Mouse (Mus musculus) MEL (cell line): ENCODE measurements around the gene Fam110c. TPM values are rescaled to one million over a fixed set of nuclear protein-coding genes. Genes with fewer than 3 reads are reported as not detected.

Experiments used
- DNase-seq: peaks from one replicate; pipeline ENCODE4 v3.0.0; 2011; ENCODE audit warnings: low read depth, low spot score
- H3K27ac ChIP-seq: 2 replicates; pipeline ENCODE4 v1.5.1; 2012; ENCODE audit warnings: low read depth, mild to moderate bottlenecking, control low read depth, low read length, moderate library complexity; ENCODE audit not compliant: control insufficient read depth
- H3K27me3 ChIP-seq, 2 experiments: fragments of 150-350 bp in 1 of 2; sonication (generic) in 1 of 2; 2 replicates each; pipeline ENCODE4 v1.6.1; 2012; ENCODE audit warnings: low read length in 2 of 2, mild to moderate bottlenecking in 2 of 2, improper control_type of control experiment in 1 of 2, moderate library complexity in 1 of 2; ENCODE audit not compliant: insufficient read depth in 2 of 2, control insufficient read depth in 1 of 2
- H3K36me3 ChIP-seq, 2 experiments: 2 replicates each; pipeline ENCODE4 v1.6.1; 2012 to 2014; ENCODE audit warnings: low read length in 2 of 2, improper control_type of control experiment in 1 of 2, inconsistent platforms in 1 of 2, mild to moderate bottlenecking in 1 of 2; ENCODE audit not compliant: insufficient read depth in 2 of 2, control insufficient read depth in 1 of 2
- H3K4me1 ChIP-seq, 2 experiments: fragments of 150-350 bp in 1 of 2; sonication (generic) in 1 of 2; 2 replicates each; pipeline ENCODE4 v1.6.1; 2012; ENCODE audit warnings: low read length in 2 of 2, improper control_type of control experiment in 1 of 2, mild to moderate bottlenecking in 1 of 2; ENCODE audit not compliant: insufficient read depth in 2 of 2, control insufficient read depth in 1 of 2
- H3K4me3 ChIP-seq, 2 experiments: fragments of 150-350 bp in 1 of 2; sonication (generic) in 1 of 2; 2 replicates each; pipeline ENCODE4 v1.5.1; 2012; ENCODE audit warnings: low read depth in 2 of 2, low read length in 2 of 2, mild to moderate bottlenecking in 2 of 2, moderate library complexity in 2 of 2, control low read depth in 1 of 2, improper control_type of control experiment in 1 of 2; ENCODE audit not compliant: control insufficient read depth in 1 of 2, insufficient read depth in 1 of 2
- H3K79me2 ChIP-seq: 2 replicates; pipeline ENCODE4 v1.6.1; 2012; ENCODE audit warnings: mild to moderate bottlenecking, low read length, moderate library complexity; ENCODE audit not compliant: control insufficient read depth, poor library complexity, insufficient read depth
- H3K9ac ChIP-seq: 2 replicates; pipeline ENCODE4 v1.6.1; 2012; ENCODE audit warnings: low read depth, mild to moderate bottlenecking, control low read depth, low read length, moderate library complexity; ENCODE audit not compliant: control insufficient read depth, poor library complexity, severe bottlenecking
- H3K9me3 ChIP-seq: fragments of 150-350 bp; sonication (generic); replicated peaks from 2 replicates; pipeline ENCODE4 v1.6.1; 2012; ENCODE audit warnings: mild to moderate bottlenecking, low read length, improper control_type of control experiment, moderate library complexity; ENCODE audit not compliant: insufficient read depth
- BHLHE40 ChIP-seq: IDR thresholded peaks from 2 replicates; pipeline ENCODE4 v1.6.1; 2012; ENCODE audit warnings: low read depth, mild to moderate bottlenecking, inconsistent platforms, low read length, improper control_type of control experiment, borderline replicate concordance
- CHD1 ChIP-seq: IDR thresholded peaks from 2 replicates; pipeline ENCODE4 v1.6.1; 2012; ENCODE audit warnings: low read depth, mild to moderate bottlenecking, inconsistent platforms, low read length, improper control_type of control experiment
- CHD2 ChIP-seq: IDR thresholded peaks from 2 replicates; pipeline ENCODE4 v1.6.1; 2011; ENCODE audit warnings: low read length, improper control_type of control experiment
- CTCF ChIP-seq, 3 experiments: IDR thresholded peaks in 2 of 3; conservative IDR thresholded peaks in 1 of 3; 2 replicates each; pipeline ENCODE4 v1.5.1; 2011 to 2012; ENCODE audit warnings: low read length in 3 of 3, low read depth in 2 of 3, mild to moderate bottlenecking in 2 of 3, improper control_type of control experiment in 1 of 3, inconsistent platforms in 1 of 3, mixed read lengths in 1 of 3, moderate library complexity in 1 of 3; ENCODE audit not compliant: control insufficient read depth in 1 of 3, insufficient read depth in 1 of 3, poor library complexity in 1 of 3, severe bottlenecking in 1 of 3
- ELF1 ChIP-seq: IDR thresholded peaks from 2 replicates; pipeline ENCODE4 v1.6.1; 2014; ENCODE audit warnings: low read depth, mild to moderate bottlenecking, inconsistent platforms, low read length, improper control_type of control experiment, moderate library complexity
- EP300 ChIP-seq, 2 experiments: IDR thresholded peaks; 2 replicates each; pipeline ENCODE4 v1.6.1; 2011; ENCODE audit warnings: improper control_type of control experiment in 2 of 2, low read length in 2 of 2, low read depth in 1 of 2, mild to moderate bottlenecking in 1 of 2
- GATA1 ChIP-seq: IDR thresholded peaks from 2 replicates; pipeline ENCODE4 v1.6.1; 2011; ENCODE audit warnings: low read depth, low read length, improper control_type of control experiment
- JUND ChIP-seq: IDR thresholded peaks from 2 replicates; pipeline ENCODE4 v1.6.1; 2011; ENCODE audit warnings: low read depth, mild to moderate bottlenecking, improper control_type of control experiment, low read length
- MAFK ChIP-seq: IDR thresholded peaks from 2 replicates; pipeline ENCODE4 v1.6.1; 2011; ENCODE audit warnings: low read depth, mild to moderate bottlenecking, low read length, improper control_type of control experiment, borderline replicate concordance
- MAX ChIP-seq: IDR thresholded peaks from 2 replicates; pipeline ENCODE4 v1.6.1; 2011; ENCODE audit warnings: low read length, improper control_type of control experiment
- MEF2A ChIP-seq: IDR thresholded peaks from 2 replicates; pipeline ENCODE4 v1.6.1; 2014; ENCODE audit warnings: low read depth, mild to moderate bottlenecking, inconsistent platforms, low read length, improper control_type of control experiment; ENCODE audit not compliant: poor library complexity, insufficient replicate concordance, severe bottlenecking; ENCODE audit errors: extremely low read depth
- MYB ChIP-seq: IDR thresholded peaks from 2 replicates; pipeline ENCODE4 v1.6.1; 2011; ENCODE audit warnings: mild to moderate bottlenecking, low read depth, low read length, improper control_type of control experiment
- MYC ChIP-seq: IDR thresholded peaks from 2 replicates; pipeline ENCODE4 v1.6.1; 2011; ENCODE audit warnings: low read depth, mild to moderate bottlenecking, low read length, improper control_type of control experiment, moderate library complexity
- NELFE ChIP-seq: IDR thresholded peaks from 2 replicates; pipeline ENCODE4 v1.6.1; 2011; ENCODE audit warnings: low read depth, low read length, improper control_type of control experiment
- POLR2A ChIP-seq, 2 experiments: IDR thresholded peaks; 2 replicates each; pipeline ENCODE4 v1.6.1; 2011 to 2012; ENCODE audit warnings: low read length in 2 of 2, mild to moderate bottlenecking in 2 of 2, control low read depth in 1 of 2, improper control_type of control experiment in 1 of 2, low read depth in 1 of 2, moderate library complexity in 1 of 2; ENCODE audit not compliant: control insufficient read depth in 1 of 2, insufficient read depth in 1 of 2, poor library complexity in 1 of 2
- POLR2AphosphoS2 ChIP-seq: IDR thresholded peaks from 2 replicates; pipeline ENCODE4 v1.6.1; 2011; ENCODE audit warnings: low read length, improper control_type of control experiment
- RAD21 ChIP-seq: IDR thresholded peaks from 2 replicates; pipeline ENCODE4 v1.6.1; 2011; ENCODE audit warnings: mild to moderate bottlenecking, low read depth, low read length, improper control_type of control experiment
- RCOR1 ChIP-seq: IDR thresholded peaks from 2 replicates; pipeline ENCODE4 v1.6.1; 2012; ENCODE audit warnings: low read depth, mild to moderate bottlenecking, inconsistent platforms, low read length, improper control_type of control experiment
- SIN3A ChIP-seq: IDR thresholded peaks from 2 replicates; pipeline ENCODE4 v1.6.1; 2012; ENCODE audit warnings: low read length, improper control_type of control experiment, inconsistent platforms
- SMC3 ChIP-seq: IDR thresholded peaks from 2 replicates; pipeline ENCODE4 v1.6.1; 2011; ENCODE audit warnings: low read depth, low read length, improper control_type of control experiment
- TCF12 ChIP-seq: IDR thresholded peaks from 2 replicates; pipeline ENCODE4 v1.6.1; 2014; ENCODE audit warnings: low read depth, mild to moderate bottlenecking, inconsistent platforms, low read length, improper control_type of control experiment, moderate library complexity
- UBTF ChIP-seq: IDR thresholded peaks from 2 replicates; pipeline ENCODE4 v1.6.1; 2012; ENCODE audit warnings: low read depth, mild to moderate bottlenecking, inconsistent platforms, low read length, improper control_type of control experiment, moderate library complexity, borderline replicate concordance; ENCODE audit not compliant: insufficient read depth
- ZNF384 ChIP-seq: IDR thresholded peaks from 2 replicates; pipeline ENCODE4 v1.6.1; 2012; ENCODE audit warnings: low read depth, mild to moderate bottlenecking, inconsistent platforms, low read length, improper control_type of control experiment
- polyA plus RNA-seq, 2 experiments: library from polyadenylated mRNA; stranded (reverse) in 1 of 2; unstranded in 1 of 2; fragments of >175 nt in 1 of 2; fragments of >200 nt in 1 of 2; gene quantifications; 2 replicates each; pipeline versions ENCODE4 v1.2.1 to v1.2.4; 2012; ENCODE audit warnings: low replicate concordance in 2 of 2, low read depth in 1 of 2; ENCODE audit not compliant: insufficient read length in 2 of 2, insufficient read depth in 1 of 2, missing spikeins in 1 of 2
- total RNA-seq: library from RNA; depleted of rRNA; stranded (reverse); fragments of 300-350 nt; gene quantifications from 2 replicates; pipeline ENCODE4 v1.2.3, GENCODE M21; 2012

Gene Fam110c
- total and polyA plus RNA-seq, 3 experiments, result 0.04 to 0.40 TPM; not detected in 1

- no peak for TF ChIP-seq SMC3
- TF ChIP-seq RCOR1, result peak; percentile 81; the same call in 1 of the 2 replicates
- peak; percentile 53; the same call in 1 of the 2 replicates for TF ChIP-seq MAFK
- peak; percentile 94 to 97 for TF ChIP-seq EP300 (IDR thresholded peaks at IDR 0.05; ENCODE audit: low read depth in 1 of 2, low read length in 2 of 2)
- no peak for TF ChIP-seq CHD1
- no peak for TF ChIP-seq POLR2A (IDR thresholded peaks at IDR 0.05; ENCODE audit: control insufficient read depth in 1 of 2, insufficient read depth in 1 of 2, low read depth in 1 of 2, low read length in 2 of 2, poor library complexity in 1 of 2)
- TF ChIP-seq MEF2A, result 0 out of 2 replicates have a peak, but pooled peaks have one; percentile 45
- TF ChIP-seq MYB, result peak; percentile 80
- no peak for TF ChIP-seq JUND
- TF ChIP-seq BHLHE40, result peak; percentile 77
- peak; percentile 91 for TF ChIP-seq TCF12
- TF ChIP-seq UBTF, result no peak
- peak; percentile 77 for TF ChIP-seq SIN3A
Observed at GRCm38 (mm10) chr12:31083007-31083406, 9.3 kb downstream of the Fam110c start (continued).

DNA sequence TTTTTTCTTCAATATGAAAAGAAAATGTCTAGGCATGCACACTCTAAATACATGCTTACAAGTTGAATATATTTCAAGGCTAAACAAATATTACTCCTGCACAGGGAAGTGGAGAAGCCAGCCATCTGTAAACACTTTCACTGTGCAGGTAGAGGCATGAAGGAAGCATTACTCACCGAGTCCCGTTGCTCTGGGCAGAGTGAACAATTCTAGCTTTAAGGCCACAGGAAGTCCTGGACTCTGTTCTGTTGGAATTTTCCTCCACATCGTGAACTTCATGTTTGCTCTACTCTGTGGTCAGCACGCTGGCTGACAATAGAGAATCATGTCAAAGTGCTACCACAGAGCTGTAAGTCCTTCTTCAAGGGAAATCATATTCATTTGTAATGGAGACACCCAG lies 9.7 kb downstream of the Fam110c start:
- TF ChIP-seq MAFK (no peak), MYC (no peak), MYB (no peak), ZNF384 (no peak), CTCF (IDR thresholded peaks at IDR 0.05 in 2 of 3, conservative IDR thresholded peaks at IDR 0.05 in 1 of 3; ENCODE audit: control insufficient read depth in 1 of 3, insufficient read depth in 1 of 3, low read depth in 2 of 3, low read length in 3 of 3, poor library complexity in 1 of 3, severe bottlenecking in 1 of 3) (no peak), SMC3 (no peak), CHD2 (no peak), ELF1 (no peak), POLR2A (IDR thresholded peaks at IDR 0.05; ENCODE audit: control insufficient read depth in 1 of 2, insufficient read depth in 1 of 2, low read depth in 1 of 2, low read length in 2 of 2, poor library complexity in 1 of 2) (no peak), BHLHE40 (no peak), GATA1 (no peak), MAX (no peak), POLR2AphosphoS2 (no peak), NELFE (no peak), RAD21 (no peak)
- no peak for DNase-seq
- H3K9ac ChIP-seq, result no peak overlapping the region
- peaks cover 0 to 30% of the 10 kb centered on the region in 2 experiments; a peak in 2 of 4 replicates for H3K36me3 ChIP-seq
- no peaks in the 10 kb centered on the region for H3K9me3 ChIP-seq
- peak overlapping the region; percentile 44 for H3K27ac ChIP-seq
- H3K79me2 ChIP-seq, result no peaks in the 10 kb centered on the region
- peaks cover 11 to 38% of the 10 kb centered on the region in 2 experiments for H3K4me1 ChIP-seq
- no peaks in the 10 kb centered on the region; a peak in 1 of 4 replicates for H3K27me3 ChIP-seq
- H3K4me3 ChIP-seq, result no peak overlapping the region
